Mouse (Mus musculus) stomach, embryonic 14.5 days (tissue): ENCODE measurements around the gene Dysf. TPM values are rescaled to one million over a fixed set of nuclear protein-coding genes. Genes with fewer than 3 reads are reported as not detected.

ENCODE experiments used
- ATAC-seq: fragments of 200-750 bp; cut with Nextera tagmentation; 2 replicates; pipeline ENCODE4 v1.8.0; 2017; ENCODE audit warnings: low read depth, moderate TSS enrichment; ENCODE audit not compliant: insufficient number of reproducible peaks, insufficient read depth, low FRiP score
- H3K27ac ChIP-seq: fragments of 300-500 bp; sonication (generic); 2 replicates; pipeline ENCODE4 v1.5.1; 2014; ENCODE audit warnings: mild to moderate bottlenecking, low read length, moderate library complexity, mixed read lengths
- H3K27me3 ChIP-seq: fragments of 300-500 bp; sonication (generic); 2 replicates; pipeline ENCODE4 v1.6.1; 2014; ENCODE audit warnings: low read length, control low read depth, mixed read lengths; ENCODE audit not compliant: control insufficient read depth, insufficient read depth
- H3K36me3 ChIP-seq: fragments of 300-500 bp; sonication (generic); 2 replicates; pipeline ENCODE4 v1.6.1; 2014; ENCODE audit warnings: mild to moderate bottlenecking, control low read depth, low read length, moderate library complexity, mixed read lengths; ENCODE audit not compliant: control insufficient read depth, insufficient read depth
- H3K4me1 ChIP-seq: fragments of 300-500 bp; sonication (generic); 2 replicates; pipeline ENCODE4 v1.6.1; 2014; ENCODE audit warnings: low read length, control low read depth, mixed read lengths; ENCODE audit not compliant: control insufficient read depth, insufficient read depth
- H3K4me2 ChIP-seq: fragments of 300-500 bp; sonication (generic); replicated peaks from 2 replicates; pipeline ENCODE4 v1.6.1; 2014; ENCODE audit warnings: low read depth, low read length, control low read depth
- H3K4me3 ChIP-seq: fragments of 300-500 bp; sonication (generic); 2 replicates; pipeline ENCODE4 v1.5.1; 2014; ENCODE audit warnings: low read depth, low read length, control low read depth
- H3K9ac ChIP-seq: fragments of 300-500 bp; sonication (generic); replicated peaks from 2 replicates; pipeline ENCODE4 v1.6.1; 2014; ENCODE audit warnings: low read depth, mild to moderate bottlenecking, control low read depth, low read length, moderate library complexity, mixed read lengths
- H3K9me3 ChIP-seq: fragments of 300-500 bp; sonication (generic); 2 replicates; pipeline ENCODE4 v1.6.1; 2016; ENCODE audit warnings: low read depth, low read length, control low read depth; ENCODE audit not compliant: control insufficient read depth
- WGBS: fragments of 180-500 bp; shearing (Covaris S2); extraction: QIAGEN DNeasy Blood & Tissue Kit; methylation state at CpG from one replicate; pipeline ENCODE4 v1.1.7; 2014; 5-methylcytosine and 5-hydroxymethylcytosine counted together
- polyA plus RNA-seq: library from polyadenylated mRNA; unstranded; fragments of >200 nt; fragmentation: Nextera tagmentation; extraction: Ambion mirVana; gene quantifications from 2 replicates; pipeline ENCODE4 v1.2.1, GENCODE M21; 2014

Gene Dysf
- polyA plus RNA-seq, 1 experiment from 2014 or later: 12.4 TPM

GRCm38 (mm10) chr6:84243385-84243784 lies 235.0 kb downstream of the Dysf start:
- Histone ChIP-seq H3K4me2 (no peak overlapping the region), H3K27me3 (no peaks in the 10 kb centered on the region), H3K4me1 (no peaks in the 10 kb centered on the region), H3K9ac (no peak overlapping the region), H3K9me3 (no peaks in the 10 kb centered on the region), H3K36me3 (no peaks in the 10 kb centered on the region), H3K4me3 (no peak overlapping the region), H3K27ac (no peak overlapping the region)
- no peak for ATAC-seq
- 89% methylated on average over 3 of the region's 3 CpGs for WGBS

DNA sequence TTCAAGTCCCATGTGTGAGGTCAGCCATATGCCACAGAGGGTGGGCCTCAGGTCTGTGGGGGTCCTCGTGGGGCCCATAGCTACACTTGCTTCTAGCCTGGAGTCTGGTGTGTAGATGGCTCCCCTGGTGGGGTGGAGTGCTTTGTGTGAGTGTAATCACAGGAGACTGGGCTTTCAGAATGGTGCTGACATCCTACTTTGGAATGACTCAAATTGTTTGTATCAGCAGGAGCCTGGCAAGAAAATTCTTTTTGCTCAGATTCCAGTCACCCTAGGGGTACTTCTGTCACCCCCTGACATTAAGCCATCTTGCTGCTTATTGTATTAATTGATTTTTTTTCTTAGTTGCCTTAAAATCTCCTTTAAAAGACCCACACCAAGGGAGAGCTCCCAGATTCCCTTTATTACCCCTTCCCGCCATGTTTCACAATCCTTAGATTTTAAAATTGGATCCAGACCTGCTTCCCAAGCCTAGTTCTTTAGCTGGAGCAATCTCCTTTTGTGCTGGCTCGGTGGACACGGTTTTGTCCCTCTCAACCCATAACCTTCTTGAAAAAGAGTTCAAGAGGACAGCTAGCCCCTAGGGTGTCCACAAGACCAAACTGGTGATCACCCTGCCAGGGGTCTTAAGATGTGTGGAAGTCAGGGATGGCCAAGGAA lies 237.8 kb downstream of the Dysf start:
- Histone ChIP-seq H3K27ac (no peak overlapping the region), H3K4me1 (no peaks in the 10 kb centered on the region), H3K27me3 (no peaks in the 10 kb centered on the region), H3K4me3 (no peak overlapping the region), H3K36me3 (no peaks in the 10 kb centered on the region), H3K9me3 (no peaks in the 10 kb centered on the region), H3K4me2 (no peak overlapping the region), H3K9ac (no peak overlapping the region)
- WGBS: 93% methylated on average over 4 of the region's 4 CpGs
- ATAC-seq: no peak

DNA sequence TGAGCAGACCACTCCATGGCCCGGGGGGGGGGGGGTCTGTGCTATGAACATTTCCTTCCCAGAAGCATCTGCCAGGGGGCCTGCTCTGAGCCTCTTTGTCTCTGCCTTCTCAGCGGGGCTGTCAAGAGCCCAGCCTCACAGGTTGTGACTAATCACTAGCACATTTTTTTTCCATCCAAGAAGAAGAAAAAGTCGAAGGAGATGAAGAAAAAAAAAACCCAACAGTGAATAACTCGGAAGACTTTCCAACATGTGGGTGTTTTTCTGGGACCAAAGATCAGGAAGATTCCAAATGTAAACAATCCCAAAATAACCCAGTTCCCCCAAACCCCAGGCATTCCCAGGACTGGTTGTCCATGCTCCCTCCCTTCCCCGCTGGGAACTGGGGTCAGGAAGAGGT lies 238.6 kb downstream of the Dysf start:
- Histone ChIP-seq H3K27me3 (no peaks in the 10 kb centered on the region), H3K9me3 (no peaks in the 10 kb centered on the region), H3K9ac (no peak overlapping the region), H3K36me3 (no peaks in the 10 kb centered on the region), H3K27ac (no peak overlapping the region), H3K4me2 (no peak overlapping the region), H3K4me1 (no peaks in the 10 kb centered on the region), H3K4me3 (no peak overlapping the region)
- ATAC-seq: no peak
- WGBS: 55% methylated on average over 5 of the region's 5 CpGs

Other genes starting within 250 kb of the Dysf start
- gene Ankrd53, start 245.9 kb upstream of the Dysf start, polyA plus RNA-seq: 0.20 TPM in 1 of 2 replicates, not detected in the other
- 68.1 and 75.4 TPM in 2 replicates for gene Tex261, start 232.8 kb upstream of the Dysf start, polyA plus RNA-seq
- 61.5 and 63.1 TPM in 2 replicates for gene Nagk, start 213.6 kb upstream of the Dysf start, polyA plus RNA-seq
- 20.7 and 22.0 TPM in 2 replicates for gene Paip2b, start 176.8 kb upstream of the Dysf start, polyA plus RNA-seq
- 92.0 and 94.4 TPM in 2 replicates for gene Zfp638, start 141.5 kb upstream of the Dysf start, polyA plus RNA-seq